Mouse (Mus musculus) forebrain, embryonic 16.5 days (tissue): ENCODE measurements around the gene Spag9. TPM values are rescaled to one million over a fixed set of nuclear protein-coding genes. Genes with fewer than 3 reads are reported as not detected.

ENCODE experiments used
- ATAC-seq: fragments of 200-750 bp; cut with Nextera tagmentation; 2 replicates; pipeline ENCODE4 v1.8.0; 2017; ENCODE audit warnings: mild to moderate bottlenecking, moderate library complexity
- H3K27ac ChIP-seq: fragments of 300-500 bp; sonication (generic); 2 replicates; pipeline ENCODE4 v1.5.1; 2014; ENCODE audit warnings: low read length, control low read depth
- H3K27me3 ChIP-seq: fragments of 300-500 bp; sonication (generic); replicated peaks from 2 replicates; pipeline ENCODE4 v1.6.1; 2014; ENCODE audit warnings: low read length; ENCODE audit not compliant: control insufficient read depth, insufficient read depth
- H3K36me3 ChIP-seq: fragments of 300-500 bp; sonication (generic); 2 replicates; pipeline ENCODE4 v1.6.1; 2014; ENCODE audit not compliant: control insufficient read depth, insufficient read depth
- H3K4me1 ChIP-seq: fragments of 300-500 bp; sonication (generic); replicated peaks from 2 replicates; pipeline ENCODE4 v1.6.1; 2014; ENCODE audit warnings: low read length; ENCODE audit not compliant: control insufficient read depth, insufficient read depth
- H3K4me2 ChIP-seq: fragments of 300-500 bp; sonication (generic); 2 replicates; pipeline ENCODE4 v1.6.1; 2014; ENCODE audit warnings: mild to moderate bottlenecking, low read length, control low read depth
- H3K4me3 ChIP-seq: fragments of 300-500 bp; sonication (generic); replicated peaks from 2 replicates; pipeline ENCODE4 v1.5.1; 2014; ENCODE audit warnings: mild to moderate bottlenecking, low read length, control low read depth
- H3K9ac ChIP-seq: fragments of 300-500 bp; sonication (generic); replicated peaks from 2 replicates; pipeline ENCODE4 v1.6.1; 2014; ENCODE audit warnings: low read depth, low read length, control low read depth
- H3K9me3 ChIP-seq: fragments of 300-500 bp; sonication (generic); 2 replicates; pipeline ENCODE4 v1.6.1; 2016; ENCODE audit warnings: low read length; ENCODE audit not compliant: control insufficient read depth
- WGBS: fragments of 180-500 bp; shearing (Covaris S2); extraction: QIAGEN DNeasy Blood & Tissue Kit; methylation state at CpG from one replicate; pipeline ENCODE4 v1.1.7; 2014; 5-methylcytosine and 5-hydroxymethylcytosine counted together
- polyA plus RNA-seq: library from polyadenylated mRNA; unstranded; fragments of >200 nt; fragmentation: Nextera tagmentation; extraction: Ambion mirVana; gene quantifications from 2 replicates; pipeline ENCODE4 v1.2.1, GENCODE M21; 2015

The Spag9 gene
- polyA plus RNA-seq, 1 experiment from 2014 or later, result 99.1 TPM

DNA sequence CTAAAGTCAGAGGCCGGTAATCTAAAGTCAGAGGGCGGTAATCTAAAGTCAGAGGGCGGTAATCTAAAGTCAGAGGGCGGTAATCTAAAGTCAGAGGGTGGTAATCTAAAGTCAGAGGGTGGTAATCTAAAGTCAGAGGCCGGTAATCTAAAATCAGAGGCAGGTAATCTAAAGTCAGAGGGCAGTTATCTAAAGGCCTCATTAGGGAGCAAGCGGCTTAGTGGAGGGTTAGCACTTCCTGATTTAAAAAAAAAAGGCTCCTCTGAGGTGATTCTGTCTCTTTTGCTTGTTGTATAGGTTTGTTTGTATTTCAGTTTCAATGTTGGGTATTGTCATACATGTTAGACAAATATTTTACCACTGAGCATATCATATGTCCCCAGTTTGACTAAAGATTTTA, 121.9 kb downstream of the Spag9 start:
- no peak for ATAC-seq
- Histone ChIP-seq H3K9ac (no peak overlapping the region), H3K4me1 (no peaks in the 10 kb centered on the region), H3K4me3 (no peak overlapping the region), H3K36me3 (peaks cover 43% of the 10 kb centered on the region), H3K4me2 (no peak overlapping the region), H3K27ac (no peak overlapping the region), H3K27me3 (no peaks in the 10 kb centered on the region), H3K9me3 (no peaks in the 10 kb centered on the region)
- 96% methylated on average over 6 of the region's 6 CpGs for WGBS

DNA sequence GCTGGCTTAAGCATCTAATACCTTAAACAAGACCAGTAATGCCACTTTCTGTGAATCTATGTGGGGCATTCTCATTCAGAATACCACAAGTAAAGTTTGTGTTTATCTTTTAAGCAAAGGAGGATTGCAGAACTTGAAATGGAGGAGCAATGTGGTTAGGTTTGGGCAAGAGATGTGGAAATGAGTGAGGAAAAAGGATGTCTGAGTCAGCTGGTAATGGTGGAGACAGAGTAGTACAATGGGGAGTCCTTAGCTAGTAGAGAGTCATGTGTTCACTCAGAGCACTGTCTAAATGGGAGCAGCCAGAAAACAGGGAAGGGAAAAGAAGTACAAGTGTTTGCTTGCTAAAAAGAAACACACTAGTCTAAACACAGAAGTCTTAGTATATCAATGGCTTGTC, 122.7 kb downstream of the Spag9 start:
- Histone ChIP-seq H3K4me3 (no peak overlapping the region), H3K27me3 (no peaks in the 10 kb centered on the region), H3K36me3 (peaks cover 35% of the 10 kb centered on the region), H3K27ac (no peak overlapping the region), H3K9ac (no peak overlapping the region), H3K4me1 (no peaks in the 10 kb centered on the region), H3K9me3 (no peaks in the 10 kb centered on the region), H3K4me2 (no peak overlapping the region)
- no peak for ATAC-seq

DNA sequence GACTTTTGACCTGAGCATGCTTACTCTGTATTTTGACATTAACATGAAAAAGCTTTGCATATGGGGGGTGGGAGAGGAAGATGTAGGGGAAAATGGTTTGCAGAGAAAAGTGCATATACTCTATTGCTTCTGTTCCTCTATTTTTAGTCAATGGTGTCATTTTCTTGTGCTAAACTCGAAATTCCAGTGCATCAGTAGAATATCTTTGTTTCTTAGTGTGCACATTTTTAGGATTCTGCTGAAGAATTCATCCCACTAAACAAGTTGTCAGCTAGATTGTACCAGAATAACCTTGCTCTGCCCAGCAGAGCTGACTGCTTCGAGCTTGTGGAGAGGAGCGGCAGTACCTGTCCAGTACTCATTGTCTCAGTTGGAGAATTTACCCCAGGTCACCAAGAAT, 124.8 kb downstream of the Spag9 start:
- Histone ChIP-seq H3K4me1 (no peaks in the 10 kb centered on the region), H3K27ac (no peak overlapping the region), H3K4me3 (no peak overlapping the region), H3K9ac (no peak overlapping the region), H3K4me2 (no peak overlapping the region), H3K9me3 (no peaks in the 10 kb centered on the region), H3K36me3 (peaks cover 29% of the 10 kb centered on the region), H3K27me3 (no peaks in the 10 kb centered on the region)
- no peak for ATAC-seq
- whole genome bisulfite sequencing, result 94% methylated on average over 3 of the region's 3 CpGs

DNA sequence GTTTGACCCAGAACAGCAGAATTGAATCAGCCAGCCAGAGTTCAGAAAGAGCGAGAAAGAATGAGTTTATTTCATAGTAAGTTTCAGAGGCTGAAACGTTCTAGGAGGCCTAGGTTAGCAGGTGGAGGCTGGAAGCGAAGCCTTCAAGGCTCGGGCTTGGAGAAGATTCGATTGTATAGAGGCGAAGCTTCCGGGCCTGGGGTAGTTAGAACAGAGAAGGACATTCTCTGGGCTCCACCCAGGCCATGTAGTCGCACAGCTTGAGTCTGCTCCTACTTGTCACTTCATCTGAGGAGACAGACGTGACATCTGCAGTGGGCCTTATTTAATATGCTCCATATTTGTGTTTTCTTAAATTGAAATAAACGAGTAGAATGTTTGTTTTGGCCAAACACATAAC, 125.6 kb downstream of the Spag9 start:
- Histone ChIP-seq H3K4me1 (no peaks in the 10 kb centered on the region), H3K9ac (no peak overlapping the region), H3K27ac (no peak overlapping the region), H3K36me3 (peaks cover 24% of the 10 kb centered on the region), H3K4me2 (no peak overlapping the region), H3K9me3 (no peaks in the 10 kb centered on the region), H3K27me3 (no peaks in the 10 kb centered on the region), H3K4me3 (no peak overlapping the region)
- ATAC-seq, result no peak
- WGBS, result 93% methylated on average over 10 of the region's 10 CpGs

DNA sequence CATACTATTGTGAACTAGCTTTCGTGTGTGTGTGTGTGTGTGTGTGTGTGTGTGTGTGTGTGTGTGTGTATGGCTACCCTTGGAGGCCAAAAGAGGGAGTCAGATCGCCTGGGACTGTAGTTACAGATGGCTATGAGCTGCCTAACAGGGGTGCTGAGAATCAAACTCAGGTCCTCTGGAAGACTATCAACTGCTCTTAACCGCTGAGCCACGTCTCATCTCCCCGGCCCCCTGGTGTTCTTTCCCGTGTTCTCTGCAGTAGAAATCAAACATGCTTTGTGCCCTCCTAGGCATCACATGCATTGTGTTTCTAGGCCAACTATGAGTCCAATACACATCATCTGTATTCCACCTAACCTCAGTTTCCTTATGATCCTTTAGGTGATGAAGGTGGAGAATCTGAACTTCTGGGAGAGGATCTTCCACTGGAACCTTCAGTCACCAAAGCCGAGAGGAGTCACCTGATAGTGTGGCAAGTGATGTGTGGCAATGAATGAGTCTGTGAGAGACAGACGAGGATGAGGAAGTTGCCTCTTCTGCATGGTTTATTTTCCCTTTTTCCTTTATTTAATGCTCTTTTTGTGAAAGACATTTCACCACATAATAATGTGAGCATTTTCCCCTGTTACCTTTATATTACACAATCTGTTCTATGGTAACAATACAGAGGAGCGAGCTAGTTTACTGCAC, 126.6 kb downstream of the Spag9 start:
- no peak overlapping the region for H3K9ac ChIP-seq
- H3K4me1 ChIP-seq, result no peaks in the 10 kb centered on the region
- H3K36me3 ChIP-seq, result peaks cover 18% of the 10 kb centered on the region
- no peaks in the 10 kb centered on the region for H3K27me3 ChIP-seq
- H3K27ac ChIP-seq, result no peak overlapping the region
- H3K4me3 ChIP-seq, result no peak overlapping the region
- 86% methylated on average over 9 of the region's 9 CpGs for WGBS
- no peak for ATAC-seq
- no peaks in the 10 kb centered on the region for H3K9me3 ChIP-seq
- H3K4me2 ChIP-seq, result no peak overlapping the region

DNA sequence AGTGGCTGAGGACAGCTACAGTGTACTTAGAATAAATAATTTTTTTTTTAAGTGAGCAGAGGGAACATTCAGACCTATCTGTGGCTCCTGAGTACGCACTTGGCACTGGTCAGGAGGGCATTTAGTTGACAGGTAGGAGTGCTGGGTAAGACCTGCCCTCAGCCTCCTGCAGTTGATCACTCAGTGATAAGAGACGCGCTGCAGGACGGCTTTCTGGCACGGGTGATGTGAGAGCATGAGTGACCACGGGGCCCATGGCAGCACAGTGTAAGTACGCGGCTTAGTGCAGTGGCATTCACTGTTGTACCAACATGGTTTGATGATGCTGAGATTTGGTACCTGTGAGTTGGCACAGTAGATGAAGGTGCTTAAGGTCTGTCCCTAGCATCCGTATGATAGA, 130.8 kb downstream of the Spag9 start:
- Histone ChIP-seq H3K36me3 (peaks cover 17% of the 10 kb centered on the region), H3K27me3 (no peaks in the 10 kb centered on the region), H3K4me3 (no peak overlapping the region), H3K4me1 (peaks cover 7% of the 10 kb centered on the region; the same call in 1 of the 2 replicates), H3K4me2 (no peak overlapping the region), H3K27ac (no peak overlapping the region), H3K9me3 (no peaks in the 10 kb centered on the region), H3K9ac (no peak overlapping the region)
- ATAC-seq, result 0 out of 2 replicates have a peak, but pooled peaks have one; percentile 34
- 96% methylated on average over 9 of the region's 9 CpGs for WGBS

DNA sequence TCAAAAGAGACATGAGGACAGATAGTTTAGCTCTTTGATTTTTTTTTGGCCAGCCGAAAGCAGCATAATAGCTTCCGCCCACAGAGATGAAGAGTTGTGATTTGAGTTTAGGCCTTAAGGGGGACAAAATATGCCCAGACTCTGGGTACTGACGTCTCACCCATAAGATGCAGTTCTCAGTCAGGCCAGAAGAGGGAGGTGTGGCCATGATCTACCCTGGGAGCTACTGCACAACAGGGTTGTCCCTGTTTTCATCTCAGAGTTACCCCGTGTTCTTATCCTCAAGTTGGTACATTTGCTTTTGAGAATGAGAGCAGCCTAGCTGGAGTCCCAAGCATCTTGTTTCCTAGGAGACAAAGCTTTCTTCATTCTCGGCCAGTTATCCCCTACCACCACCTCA, 132.1 kb downstream of the Spag9 start:
- no peaks in the 10 kb centered on the region for H3K27me3 ChIP-seq
- H3K36me3 ChIP-seq, result peaks cover 10% of the 10 kb centered on the region; the same call in 1 of the 2 replicates
- H3K4me1 ChIP-seq, result peaks cover 7% of the 10 kb centered on the region; the same call in 1 of the 2 replicates
- WGBS, result 36% methylated on average over 5 of the region's 5 CpGs
- peak; percentile 74 for ATAC-seq
- no peak overlapping the region for H3K4me3 ChIP-seq
- H3K4me2 ChIP-seq, result no peak overlapping the region
- H3K9ac ChIP-seq, result no peak overlapping the region
- no peaks in the 10 kb centered on the region for H3K9me3 ChIP-seq
- H3K27ac ChIP-seq, result no peak overlapping the region

DNA sequence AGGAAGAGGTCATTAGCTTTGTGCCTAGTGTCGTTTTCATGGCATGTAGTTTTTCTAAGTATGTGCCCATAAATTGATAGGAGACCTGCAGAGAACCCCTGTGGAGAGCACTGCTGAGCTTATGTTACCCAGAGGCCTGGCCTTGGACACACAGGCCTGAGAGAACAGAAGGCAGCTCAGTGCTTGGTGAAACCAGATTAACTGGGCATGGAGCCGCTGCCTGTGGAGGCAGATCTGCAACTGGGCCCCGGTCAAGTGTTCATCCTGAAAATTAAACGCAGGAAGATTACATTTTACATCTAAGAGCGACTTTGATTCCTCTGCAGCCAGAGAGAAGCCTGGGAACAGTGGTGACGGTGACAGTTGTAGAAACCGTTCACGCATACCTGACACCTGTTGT, 132.6 kb downstream of the Spag9 start:
- H3K4me1 ChIP-seq, result peaks cover 11% of the 10 kb centered on the region; the same call in 1 of the 2 replicates
- no peak for ATAC-seq
- H3K4me3 ChIP-seq, result no peak overlapping the region
- H3K9me3 ChIP-seq, result no peaks in the 10 kb centered on the region
- no peak overlapping the region for H3K27ac ChIP-seq
- H3K36me3 ChIP-seq, result peaks cover 10% of the 10 kb centered on the region; the same call in 1 of the 2 replicates
- H3K4me2 ChIP-seq, result no peak overlapping the region
- H3K9ac ChIP-seq, result no peak overlapping the region
- WGBS, result 85% methylated on average over 8 of the region's 8 CpGs
- H3K27me3 ChIP-seq, result no peaks in the 10 kb centered on the region

DNA sequence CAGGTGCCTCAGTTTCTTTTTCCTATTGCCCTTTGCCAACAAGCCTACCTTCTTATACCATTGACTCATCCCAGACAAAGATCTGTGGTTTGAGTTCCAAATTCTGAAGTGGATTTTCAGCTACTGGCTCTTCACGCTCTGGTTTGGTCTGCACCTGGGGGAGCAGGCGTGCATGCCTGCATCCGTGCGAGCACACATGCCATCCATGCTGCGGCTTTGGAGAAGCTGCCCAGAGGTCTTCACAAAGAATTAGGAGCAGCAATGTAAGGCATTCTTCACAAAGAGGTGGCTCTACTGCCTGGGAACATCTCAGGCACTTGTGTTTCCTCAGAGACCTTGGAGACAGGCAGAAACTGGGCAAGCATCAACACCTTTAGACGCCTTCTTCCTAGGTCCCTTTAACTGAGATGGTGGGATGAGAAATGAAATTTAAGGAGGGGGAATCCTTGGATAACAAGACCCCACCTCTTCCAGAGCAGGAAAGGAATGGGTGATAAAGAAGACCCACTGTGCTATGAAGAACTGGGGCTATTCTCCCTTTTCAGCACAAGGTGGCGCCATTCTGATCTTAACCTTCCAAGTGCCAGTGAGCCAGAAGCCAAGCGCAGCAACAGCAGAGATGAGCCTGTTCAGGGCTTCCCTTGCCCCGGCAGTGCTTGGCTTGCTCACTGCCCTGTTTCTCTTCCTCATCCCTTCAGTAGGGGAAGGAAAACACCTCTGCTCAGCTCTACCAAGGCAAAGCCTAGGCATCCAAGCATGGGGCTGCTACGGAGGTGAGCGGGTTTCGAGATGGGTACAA, 133.6 kb downstream of the Spag9 start:
- peaks cover 18% of the 10 kb centered on the region for H3K4me1 ChIP-seq
- no peaks in the 10 kb centered on the region for H3K9me3 ChIP-seq
- H3K9ac ChIP-seq, result no peak overlapping the region; the same call in 1 of the 2 replicates
- peaks cover 9% of the 10 kb centered on the region; the same call in 1 of the 2 replicates for H3K36me3 ChIP-seq
- WGBS, result 63% methylated on average over 12 of the region's 12 CpGs
- peak; percentile 57 for ATAC-seq
- H3K27me3 ChIP-seq, result no peaks in the 10 kb centered on the region
- no peak overlapping the region for H3K4me2 ChIP-seq
- H3K27ac ChIP-seq, result no peak overlapping the region
- H3K4me3 ChIP-seq, result no peak overlapping the region
